Mouse (Mus musculus): ENCODE results near the gene Ak5. TPM values are rescaled to one million over a fixed set of nuclear protein-coding genes. Genes with fewer than 3 reads are reported as not detected.

Gene Ak5
- total and polyA plus RNA-seq, 3 experiments, result 0.13 to 0.79 (median 0.23) TPM

DNA sequence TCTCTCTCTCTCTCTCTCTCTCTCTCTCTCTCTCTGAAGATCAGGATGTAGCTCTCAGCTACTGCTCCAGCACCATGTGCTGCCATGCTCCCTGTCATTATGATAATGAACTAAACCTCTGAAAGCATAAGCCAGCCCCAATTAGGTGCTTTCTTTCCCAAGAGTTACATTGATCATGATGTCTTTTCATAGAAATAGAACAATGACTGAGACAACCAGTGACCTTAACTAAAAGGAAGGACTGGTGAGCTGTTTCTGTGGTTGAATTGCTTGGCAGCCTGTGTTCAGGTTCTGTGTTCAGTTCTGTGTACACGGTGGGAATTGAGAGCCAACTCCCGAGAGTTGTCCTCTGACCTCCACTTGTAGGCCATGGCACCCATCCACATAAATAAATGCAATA, 38.7 kb upstream of the Ak5 start:
- in situ Hi-C loops (cut with MboI; ENCODE audit: low pct_ligation_motif_present, low pct_unique_long_range_greater_than_20kb, low sequenced_read_pairs), result no loop called here
- dilution Hi-C loops (cut with MboI; ENCODE audit: extremely low pct_ligation_motif_present, extremely low pct_unique_long_range_greater_than_20kb, low sequenced_read_pairs), result no loop called here
- no peak for DNase-seq (ENCODE audit: extremely low read depth)

DNA sequence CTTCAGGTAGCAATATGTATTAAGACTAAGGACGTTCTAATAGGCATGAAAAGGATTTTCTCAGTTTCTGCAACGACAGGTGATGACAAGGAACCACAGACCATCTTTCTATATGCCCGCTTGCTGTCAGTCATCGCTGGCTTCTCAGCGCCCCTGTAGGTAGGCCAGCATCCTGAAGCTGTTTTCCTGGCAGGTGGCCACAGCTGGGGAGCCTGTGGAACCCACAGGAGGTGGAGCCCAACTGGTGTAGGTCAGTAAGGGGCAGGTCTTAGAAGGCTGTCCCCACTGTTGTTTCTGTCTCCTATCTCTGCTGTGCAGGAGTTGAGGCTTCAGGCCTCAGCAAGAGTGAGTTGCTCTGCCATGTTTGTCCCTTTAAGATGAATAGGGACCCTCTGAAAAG, 37.7 kb upstream of the Ak5 start:
- in situ Hi-C loops (cut with MboI; ENCODE audit: low pct_ligation_motif_present, low pct_unique_long_range_greater_than_20kb, low sequenced_read_pairs), result no loop called here
- DNase-seq (ENCODE audit: extremely low read depth), result no peak
- TF ChIP-seq ZC3H11A (IDR thresholded peaks at IDR 0.05; ENCODE audit: low read depth, low read length) (no peak), RAD21 (IDR thresholded peaks at IDR 0.05; ENCODE audit: low read depth, low read length) (no peak), RCOR1 (conservative IDR thresholded peaks at IDR 0.05; ENCODE audit: low read depth, low read length) (no peak), SMC3 (IDR thresholded peaks at IDR 0.05; ENCODE audit: low read depth, low read length) (no peak), NRF1 (IDR thresholded peaks at IDR 0.05; ENCODE audit: low read depth, low read length) (no peak), PAX5 (IDR thresholded peaks at IDR 0.05; ENCODE audit: low read length) (no peak), MAZ (IDR thresholded peaks at IDR 0.05; ENCODE audit: low read depth, low read length) (no peak), IRF4 (IDR thresholded peaks at IDR 0.05; ENCODE audit: low read depth, low read length) (no peak), ZNF384 (IDR thresholded peaks at IDR 0.05; ENCODE audit: low read depth, low read length) (no peak), USF2 (conservative IDR thresholded peaks at IDR 0.05; ENCODE audit: low read depth, low read length) (no peak), POLR2AphosphoS2 (IDR thresholded peaks at IDR 0.05; ENCODE audit: low read depth, low read length) (no peak), TCF12 (IDR thresholded peaks at IDR 0.05; ENCODE audit: low read depth, low read length) (no peak), GABPA (IDR thresholded peaks at IDR 0.05; ENCODE audit: insufficient replicate concordance, low read depth, low read length) (no peak), ZKSCAN1 (IDR thresholded peaks at IDR 0.05; ENCODE audit: borderline replicate concordance, low read depth, low read length) (no peak), MAX (IDR thresholded peaks at IDR 0.05; ENCODE audit: low read length) (no peak), ELF1 (IDR thresholded peaks at IDR 0.05; ENCODE audit: low read depth, low read length) (no peak)
- Histone ChIP-seq H3K9me3 (replicated peaks; ENCODE audit: low read length) (no peaks in the 10 kb centered on the region), H3K27me3 (replicated peaks) (no peaks in the 10 kb centered on the region), H3K27ac (ENCODE audit: insufficient read depth, low read depth) (no peak overlapping the region), H3K9ac (ENCODE audit: insufficient read depth, low read depth) (no peak overlapping the region), H3K36me3 (replicated peaks in 1 of 2; ENCODE audit: control insufficient read depth in 1 of 2, insufficient read depth in 1 of 2, low read length in 1 of 2) (no peaks in the 10 kb centered on the region), H3K4me2 (ENCODE audit: insufficient read depth, low read depth, poor library complexity, severe bottlenecking) (no peak overlapping the region), H3K4me3 (replicated peaks in 1 of 3; ENCODE audit: low read depth in 2 of 3, low read length in 2 of 3, poor library complexity in 1 of 3) (no peak overlapping the region), H3K79me2 (replicated peaks; ENCODE audit: control insufficient read depth, extremely low read depth, insufficient read depth, poor library complexity, severe bottlenecking) (no peaks in the 10 kb centered on the region), H3K4me1 (ENCODE audit: control insufficient read depth in 1 of 2, insufficient read depth in 2 of 2) (peaks cover 6% of the 10 kb centered on the region in 2 experiments; a peak in 3 of 4 replicates)
- dilution Hi-C loops (cut with MboI; ENCODE audit: extremely low pct_ligation_motif_present, extremely low pct_unique_long_range_greater_than_20kb, low sequenced_read_pairs), result no loop called here

More for the DNA sequence above, 38.7 kb upstream of the Ak5 start:
- peaks cover 6% of the 10 kb centered on the region in 2 experiments; a peak in 3 of 4 replicates for H3K4me1 ChIP-seq (ENCODE audit: control insufficient read depth in 1 of 2, insufficient read depth in 2 of 2)
- no peak overlapping the region for H3K4me3 ChIP-seq (replicated peaks in 1 of 3; ENCODE audit: low read depth in 2 of 3, low read length in 2 of 3, poor library complexity in 1 of 3)
- TF ChIP-seq MAX (IDR thresholded peaks at IDR 0.05; ENCODE audit: low read length) (no peak), BHLHE40 (IDR thresholded peaks at IDR 0.05; ENCODE audit: low read depth, low read length) (no peak), EP300 (IDR thresholded peaks at IDR 0.05; ENCODE audit: low read length) (no peak), MEF2A (IDR thresholded peaks at IDR 0.05; ENCODE audit: borderline replicate concordance, low read depth, low read length) (no peak), ELF1 (IDR thresholded peaks at IDR 0.05; ENCODE audit: low read depth, low read length) (no peak), MAFK (IDR thresholded peaks at IDR 0.05; ENCODE audit: insufficient replicate concordance, low read length) (no peak), KAT2A (IDR thresholded peaks at IDR 0.05; ENCODE audit: insufficient replicate concordance, low read length) (no peak), ZKSCAN1 (IDR thresholded peaks at IDR 0.05; ENCODE audit: borderline replicate concordance, low read depth, low read length) (no peak), NRF1 (IDR thresholded peaks at IDR 0.05; ENCODE audit: low read depth, low read length) (no peak), PAX5 (IDR thresholded peaks at IDR 0.05; ENCODE audit: low read length) (no peak), USF2 (conservative IDR thresholded peaks at IDR 0.05; ENCODE audit: low read depth, low read length) (no peak), MAZ (IDR thresholded peaks at IDR 0.05; ENCODE audit: low read depth, low read length) (no peak), ZNF384 (IDR thresholded peaks at IDR 0.05; ENCODE audit: low read depth, low read length) (no peak), POLR2AphosphoS2 (IDR thresholded peaks at IDR 0.05; ENCODE audit: low read depth, low read length) (no peak), SMC3 (IDR thresholded peaks at IDR 0.05; ENCODE audit: low read depth, low read length) (no peak), CHD1 (IDR thresholded peaks at IDR 0.05; ENCODE audit: low read depth, low read length) (no peak), CHD2 (IDR thresholded peaks at IDR 0.05; ENCODE audit: low read length) (no peak), JUND (conservative IDR thresholded peaks at IDR 0.05; ENCODE audit: low read depth, low read length) (no peak)
- H3K79me2 ChIP-seq (replicated peaks; ENCODE audit: control insufficient read depth, extremely low read depth, insufficient read depth, poor library complexity, severe bottlenecking), result no peaks in the 10 kb centered on the region
- no peaks in the 10 kb centered on the region for H3K36me3 ChIP-seq (replicated peaks in 1 of 2; ENCODE audit: control insufficient read depth in 1 of 2, insufficient read depth in 1 of 2, low read length in 1 of 2)
- no peak overlapping the region for H3K27ac ChIP-seq (ENCODE audit: insufficient read depth, low read depth)
- no peaks in the 10 kb centered on the region for H3K27me3 ChIP-seq (replicated peaks)
- no peak overlapping the region for H3K9ac ChIP-seq (ENCODE audit: insufficient read depth, low read depth)
- H3K9me3 ChIP-seq (replicated peaks; ENCODE audit: low read length), result no peaks in the 10 kb centered on the region
- no peak overlapping the region for H3K4me2 ChIP-seq (ENCODE audit: insufficient read depth, low read depth, poor library complexity, severe bottlenecking)

Measured in CH12.LX (cell line).